Mouse (Mus musculus): Measurements from ENCODE around the gene Gm20605. TPM values are rescaled to one million over a fixed set of nuclear protein-coding genes. Genes with fewer than 3 reads are reported as not detected.

Gene Gm20605
- polyA plus RNA-seq, 1 experiment from 2014 or later: 9.2 TPM

DNA sequence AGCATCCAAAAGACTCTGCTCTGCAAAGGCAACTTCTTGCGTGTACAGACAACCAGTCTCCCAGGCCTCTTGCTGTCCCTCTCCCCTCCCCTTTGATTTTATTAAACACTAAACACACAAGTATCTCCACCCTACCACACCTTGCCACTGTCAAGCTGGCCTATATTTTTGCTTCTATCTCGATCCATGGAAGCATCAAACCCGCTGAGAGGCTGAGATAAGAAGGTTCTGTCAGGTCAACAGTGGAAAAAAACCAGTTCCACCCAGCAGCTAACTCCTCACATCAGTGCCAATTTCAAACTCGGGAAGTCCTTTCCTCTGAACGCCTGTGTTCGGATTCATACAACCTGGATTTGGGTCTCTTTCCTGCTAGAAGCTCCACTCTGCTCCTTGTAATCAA, 44.0 kb downstream of the Gm20605 start:
- ATAC-seq: no peak
- Histone ChIP-seq H3K9ac (ENCODE audit: low read depth, low read length) (no peak overlapping the region), H3K9me3 (replicated peaks; ENCODE audit: control insufficient read depth, low read length, poor library complexity, severe bottlenecking) (no peaks in the 10 kb centered on the region), H3K27me3 (ENCODE audit: control insufficient read depth, insufficient read depth, low read depth, low read length) (no peaks in the 10 kb centered on the region), H3K4me1 (ENCODE audit: control insufficient read depth, insufficient read depth, low read length) (no peaks in the 10 kb centered on the region), H3K27ac (ENCODE audit: low read length) (no peak overlapping the region), H3K4me2 (ENCODE audit: low read length) (no peak overlapping the region), H3K36me3 (ENCODE audit: control insufficient read depth, insufficient read depth, low read length) (no peaks in the 10 kb centered on the region), H3K4me3 (ENCODE audit: low read depth, low read length) (no peak overlapping the region)
- WGBS: 91% methylated on average over 6 of the region's 6 CpGs

DNA sequence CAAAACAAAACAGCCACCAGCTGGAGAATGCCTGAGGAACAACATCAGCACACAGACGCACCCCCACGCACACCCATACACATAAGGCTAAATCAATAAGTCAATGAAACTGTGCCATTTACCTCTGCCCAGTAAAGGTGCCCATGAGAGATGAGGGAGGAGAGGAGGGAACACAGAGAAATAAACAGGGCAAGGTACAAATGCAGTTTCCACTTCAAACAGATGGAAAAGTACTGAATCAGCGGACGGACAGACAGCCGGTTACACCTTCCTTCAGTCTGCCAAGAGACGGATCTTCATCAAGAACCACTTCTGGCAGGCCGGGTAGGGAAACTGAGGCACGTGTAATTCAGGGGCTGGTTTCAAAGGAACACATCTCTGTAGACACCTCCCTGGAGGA, 45.8 kb downstream of the Gm20605 start:
- Histone ChIP-seq H3K4me2 (ENCODE audit: low read length) (no peak overlapping the region), H3K9me3 (replicated peaks; ENCODE audit: control insufficient read depth, low read length, poor library complexity, severe bottlenecking) (no peaks in the 10 kb centered on the region), H3K4me3 (ENCODE audit: low read depth, low read length) (no peak overlapping the region), H3K27me3 (ENCODE audit: control insufficient read depth, insufficient read depth, low read depth, low read length) (no peaks in the 10 kb centered on the region), H3K36me3 (ENCODE audit: control insufficient read depth, insufficient read depth, low read length) (no peaks in the 10 kb centered on the region), H3K9ac (ENCODE audit: low read depth, low read length) (no peak overlapping the region), H3K4me1 (ENCODE audit: control insufficient read depth, insufficient read depth, low read length) (no peaks in the 10 kb centered on the region), H3K27ac (ENCODE audit: low read length) (no peak overlapping the region)
- ATAC-seq: no peak
- WGBS: 94% methylated on average over 8 of the region's 8 CpGs

DNA sequence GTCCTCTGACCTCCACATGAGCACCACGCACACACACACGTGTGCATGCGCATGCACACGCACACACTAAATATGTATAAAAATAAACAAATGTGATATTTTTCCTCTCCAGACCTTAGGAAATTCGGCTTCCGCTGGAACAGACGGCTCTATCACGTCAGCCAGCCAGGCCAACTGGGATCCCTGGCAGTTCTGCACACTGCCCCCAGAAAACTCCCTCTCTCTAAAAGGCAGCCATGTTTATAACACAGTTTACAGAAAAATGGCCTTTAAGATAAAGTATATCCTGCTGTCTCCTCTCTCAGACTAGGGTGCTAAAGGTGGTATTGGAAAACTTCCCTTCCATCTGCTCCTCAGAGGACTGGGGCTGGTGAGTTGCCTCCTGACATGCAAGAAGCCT, 48.9 kb downstream of the Gm20605 start:
- Histone ChIP-seq H3K27ac (ENCODE audit: low read length) (no peak overlapping the region), H3K9me3 (replicated peaks; ENCODE audit: control insufficient read depth, low read length, poor library complexity, severe bottlenecking) (no peaks in the 10 kb centered on the region), H3K27me3 (ENCODE audit: control insufficient read depth, insufficient read depth, low read depth, low read length) (no peaks in the 10 kb centered on the region), H3K4me2 (ENCODE audit: low read length) (no peak overlapping the region), H3K4me1 (ENCODE audit: control insufficient read depth, insufficient read depth, low read length) (peaks cover 9% of the 10 kb centered on the region), H3K36me3 (ENCODE audit: control insufficient read depth, insufficient read depth, low read length) (no peaks in the 10 kb centered on the region), H3K9ac (ENCODE audit: low read depth, low read length) (no peak overlapping the region), H3K4me3 (ENCODE audit: low read depth, low read length) (no peak overlapping the region)
- 96% methylated on average over 8 of the region's 8 CpGs for WGBS
- ATAC-seq: no peak

DNA sequence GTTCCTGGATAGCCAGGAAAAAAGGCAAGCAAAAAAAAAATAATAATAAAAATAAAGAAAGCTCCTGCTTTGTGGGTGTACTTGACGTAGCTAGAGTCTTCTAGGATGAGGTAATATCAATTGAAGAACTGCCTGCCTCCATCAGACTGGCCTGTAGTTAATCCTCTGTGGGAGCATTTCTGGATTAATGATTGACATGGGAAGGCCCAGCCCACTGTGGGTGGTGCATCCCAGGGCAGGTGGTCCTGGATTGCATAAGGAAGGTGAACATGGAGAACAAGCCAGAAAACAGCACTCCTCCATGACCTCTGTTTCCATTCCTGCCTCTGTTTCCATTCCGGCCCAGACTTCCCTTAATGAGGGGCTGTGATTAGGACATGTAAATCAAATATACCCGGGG, 49.8 kb downstream of the Gm20605 start:
- no peak for ATAC-seq
- H3K4me2 ChIP-seq (ENCODE audit: low read length): no peak overlapping the region
- no peaks in the 10 kb centered on the region for H3K27me3 ChIP-seq (ENCODE audit: control insufficient read depth, insufficient read depth, low read depth, low read length)
- H3K4me3 ChIP-seq (ENCODE audit: low read depth, low read length): no peak overlapping the region
- no peak overlapping the region for H3K9ac ChIP-seq (ENCODE audit: low read depth, low read length)
- WGBS: 87% methylated on average over 3 of the region's 3 CpGs
- H3K4me1 ChIP-seq (ENCODE audit: control insufficient read depth, insufficient read depth, low read length): peaks cover 18% of the 10 kb centered on the region
- H3K36me3 ChIP-seq (ENCODE audit: control insufficient read depth, insufficient read depth, low read length): no peaks in the 10 kb centered on the region
- H3K9me3 ChIP-seq (replicated peaks; ENCODE audit: control insufficient read depth, low read length, poor library complexity, severe bottlenecking): no peaks in the 10 kb centered on the region
- no peak overlapping the region for H3K27ac ChIP-seq (ENCODE audit: low read length)

DNA sequence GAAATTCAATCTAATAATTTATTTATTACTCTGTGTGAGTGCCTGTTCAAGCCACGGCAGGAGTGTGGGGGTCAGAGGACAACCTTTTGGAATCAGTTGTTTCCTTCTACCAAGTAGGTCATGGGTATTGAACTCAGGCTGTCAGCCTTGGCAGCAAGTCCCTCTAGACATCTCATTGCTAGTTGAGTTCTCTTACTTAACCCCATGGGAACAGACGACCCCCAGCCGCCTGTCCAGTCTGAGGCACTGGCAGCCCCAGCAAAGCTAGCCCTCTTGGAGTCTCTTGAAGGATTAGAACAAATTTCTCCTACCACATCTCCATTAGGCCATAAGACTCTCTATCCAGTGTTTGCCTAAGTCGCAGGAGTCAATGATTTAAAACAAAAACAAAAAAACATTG, 50.8 kb downstream of the Gm20605 start:
- H3K4me1 ChIP-seq (ENCODE audit: control insufficient read depth, insufficient read depth, low read length): peaks cover 18% of the 10 kb centered on the region
- H3K36me3 ChIP-seq (ENCODE audit: control insufficient read depth, insufficient read depth, low read length): no peaks in the 10 kb centered on the region
- no peak for ATAC-seq

DNA sequence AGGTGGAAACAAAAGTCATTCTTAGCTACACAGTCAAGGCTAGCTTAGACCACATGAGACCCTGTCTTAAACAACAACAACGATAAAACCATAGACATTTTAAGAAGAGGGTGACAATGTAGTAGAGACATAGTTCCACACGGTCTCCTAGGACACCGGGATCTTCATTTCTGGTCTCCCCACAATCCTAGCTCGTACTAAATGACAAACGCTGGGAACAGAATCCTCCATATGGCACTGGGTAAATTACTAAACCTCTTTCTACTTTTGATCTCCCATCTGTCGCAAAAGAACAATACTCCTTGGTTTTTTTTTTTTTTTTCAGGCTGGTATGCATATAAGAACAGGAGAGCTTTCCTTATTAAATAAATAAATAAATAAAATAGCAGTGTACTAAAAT, 53.6 kb downstream of the Gm20605 start:
- H3K4me1 ChIP-seq (ENCODE audit: control insufficient read depth, insufficient read depth, low read length): peaks cover 21% of the 10 kb centered on the region
- 77% methylated on average over 6 of the region's 6 CpGs for WGBS
- no peaks in the 10 kb centered on the region for H3K36me3 ChIP-seq (ENCODE audit: control insufficient read depth, insufficient read depth, low read length)
- H3K27ac ChIP-seq (ENCODE audit: low read length): no peak overlapping the region
- H3K4me3 ChIP-seq (ENCODE audit: low read depth, low read length): no peak overlapping the region
- H3K27me3 ChIP-seq (ENCODE audit: control insufficient read depth, insufficient read depth, low read depth, low read length): no peaks in the 10 kb centered on the region; the same call in 1 of the 2 replicates
- peak overlapping the region; percentile 23; the same call in 1 of the 2 replicates for H3K4me2 ChIP-seq (ENCODE audit: low read length)
- H3K9me3 ChIP-seq (replicated peaks; ENCODE audit: control insufficient read depth, low read length, poor library complexity, severe bottlenecking): no peaks in the 10 kb centered on the region
- no peak for ATAC-seq
- 0 out of 2 replicates have a peak overlapping the region, but pooled peaks have one; percentile 6 for H3K9ac ChIP-seq (ENCODE audit: low read depth, low read length)

More for the DNA sequence above, 50.8 kb downstream of the Gm20605 start:
- WGBS: 83% methylated on average over 4 of the region's 4 CpGs
- no peaks in the 10 kb centered on the region for H3K9me3 ChIP-seq (replicated peaks; ENCODE audit: control insufficient read depth, low read length, poor library complexity, severe bottlenecking)
- no peak overlapping the region for H3K4me3 ChIP-seq (ENCODE audit: low read depth, low read length)
- no peaks in the 10 kb centered on the region for H3K27me3 ChIP-seq (ENCODE audit: control insufficient read depth, insufficient read depth, low read depth, low read length)
- no peak overlapping the region for H3K27ac ChIP-seq (ENCODE audit: low read length)
- no peak overlapping the region for H3K4me2 ChIP-seq (ENCODE audit: low read length)
- no peak overlapping the region for H3K9ac ChIP-seq (ENCODE audit: low read depth, low read length)

DNA sequence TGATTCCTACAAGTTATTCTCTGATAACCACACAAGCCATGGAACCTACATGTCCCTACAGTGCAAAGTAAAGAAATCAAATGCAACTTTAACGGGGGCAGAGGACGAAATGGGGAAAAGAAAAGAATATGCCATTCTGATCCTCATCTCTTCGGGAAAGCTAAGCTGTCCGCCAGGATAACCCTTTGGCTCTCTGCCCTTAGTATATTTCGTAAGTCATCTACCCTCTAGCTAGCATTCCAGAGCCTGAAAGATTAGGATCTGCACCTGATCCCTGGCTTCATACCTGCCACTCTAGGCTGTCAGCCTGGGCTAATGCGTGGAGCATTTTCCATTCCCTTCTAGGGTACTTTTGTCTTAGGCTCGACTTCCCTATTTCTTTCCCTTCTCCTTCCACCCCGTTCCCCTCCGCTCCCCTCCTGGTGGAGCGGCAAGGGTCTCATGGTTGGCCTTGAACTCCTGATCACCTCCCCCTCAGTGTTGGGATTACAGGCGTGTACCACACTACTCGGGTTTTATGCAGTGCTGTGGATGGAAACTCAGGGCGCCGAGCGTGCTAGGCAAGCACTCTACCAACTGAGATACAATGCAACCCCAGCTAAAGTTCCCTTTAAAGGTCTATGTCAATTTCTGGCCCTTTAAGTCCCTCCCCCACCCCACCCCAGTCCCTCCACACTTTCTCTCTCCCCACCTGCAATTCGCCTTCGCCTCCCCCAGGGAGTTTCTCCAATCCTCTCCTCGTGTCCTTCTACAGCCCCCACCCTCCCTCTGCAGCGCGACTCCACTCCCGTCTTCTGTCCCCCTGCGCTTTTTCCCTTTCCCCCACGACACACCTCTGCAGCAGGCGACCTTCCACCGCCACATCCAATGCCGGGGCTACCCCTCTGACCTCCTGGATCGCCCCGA, 54.7 kb downstream of the Gm20605 start:
- peak; percentile 10 for ATAC-seq
- WGBS: 11% methylated on average over 28 of the region's 28 CpGs

DNA sequence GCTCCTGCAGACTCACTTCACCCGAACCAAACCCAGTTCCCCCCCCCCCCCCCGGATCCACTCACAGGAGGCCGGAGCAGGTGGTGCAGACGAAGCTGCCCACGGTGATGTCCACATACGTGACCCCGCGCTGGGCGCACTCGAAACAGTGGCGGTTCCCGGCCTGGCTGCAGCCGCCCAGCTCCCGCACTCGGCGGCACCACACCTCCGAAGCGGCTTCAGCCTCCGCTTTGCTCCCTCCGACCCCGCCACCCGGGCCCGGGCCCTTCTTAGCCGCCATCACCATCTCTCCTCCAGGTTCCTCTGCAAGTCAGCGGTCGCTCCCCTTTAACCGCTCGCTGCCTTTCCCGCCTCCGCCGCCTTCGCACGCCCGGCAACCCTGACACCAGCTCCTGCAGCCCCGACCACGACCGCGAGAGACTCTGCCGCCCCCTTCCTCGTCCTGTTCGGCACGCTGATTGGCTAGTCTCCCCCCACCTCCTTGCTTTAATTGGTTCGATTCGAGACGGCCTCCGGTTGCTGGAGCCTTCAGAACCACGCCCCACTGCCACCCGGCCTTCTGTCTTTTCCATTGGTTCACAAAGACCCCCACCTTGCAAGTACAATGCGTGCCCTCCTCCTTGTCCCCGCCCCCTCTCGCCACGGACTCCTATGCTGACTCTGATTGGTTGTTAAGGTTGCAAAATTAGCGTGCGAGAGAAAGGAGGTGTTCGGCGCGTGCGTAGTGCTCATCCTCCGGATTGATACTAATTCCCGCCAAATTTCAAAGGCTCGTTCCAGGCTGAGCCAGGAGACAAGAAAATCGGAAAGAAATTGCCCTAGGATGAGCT, 55.5 kb downstream of the Gm20605 start, which contains the start of gene Agfg2:
TSS of gene Agfg2 (minus strand) at position 433 of the 830 bp plus-strand sequence.
- ATAC-seq: peak; percentile 99
- Histone ChIP-seq H3K9ac (ENCODE audit: low read depth, low read length) (peak within 1 kb of the TSS; percentile 76), H3K4me3 (ENCODE audit: low read depth, low read length) (peak within 1 kb of the TSS; percentile 79), H3K27me3 (ENCODE audit: control insufficient read depth, insufficient read depth, low read depth, low read length) (no peaks in the 10 kb centered on the region; the same call in 1 of the 2 replicates), H3K27ac (ENCODE audit: low read length) (peak within 1 kb of the TSS; percentile 78), H3K4me1 (ENCODE audit: control insufficient read depth, insufficient read depth, low read length) (peaks cover 21% of the 10 kb centered on the region), H3K9me3 (replicated peaks; ENCODE audit: control insufficient read depth, low read length, poor library complexity, severe bottlenecking) (no peaks in the 10 kb centered on the region), H3K4me2 (ENCODE audit: low read length) (peak within 1 kb of the TSS; percentile 88), H3K36me3 (ENCODE audit: control insufficient read depth, insufficient read depth, low read length) (no peaks in the 10 kb centered on the region)
- under 1% methylated on average over 61 of the region's 62 CpGs for WGBS

More for the DNA sequence above, 54.7 kb downstream of the Gm20605 start:
- Histone ChIP-seq H3K4me2 (ENCODE audit: low read length) (peak overlapping the region; percentile 88), H3K9ac (ENCODE audit: low read depth, low read length) (peak overlapping the region; percentile 76), H3K9me3 (replicated peaks; ENCODE audit: control insufficient read depth, low read length, poor library complexity, severe bottlenecking) (no peaks in the 10 kb centered on the region), H3K4me3 (ENCODE audit: low read depth, low read length) (peak overlapping the region; percentile 79), H3K36me3 (ENCODE audit: control insufficient read depth, insufficient read depth, low read length) (no peaks in the 10 kb centered on the region), H3K4me1 (ENCODE audit: control insufficient read depth, insufficient read depth, low read length) (peaks cover 21% of the 10 kb centered on the region), H3K27me3 (ENCODE audit: control insufficient read depth, insufficient read depth, low read depth, low read length) (no peaks in the 10 kb centered on the region; the same call in 1 of the 2 replicates), H3K27ac (ENCODE audit: low read length) (peak overlapping the region; percentile 78; the same call in 1 of the 2 replicates)

Data from midbrain, embryonic 16.5 days (tissue).